Mouse (Mus musculus) myocyte (in vitro differentiated cells): Measurements from ENCODE around the gene Pparg. TPM values are rescaled to one million over a fixed set of nuclear protein-coding genes. Genes with fewer than 3 reads are reported as not detected.

Experiments used
- H3K27me3 ChIP-seq: one replicate; pipeline ENCODE4 v1.6.1; 2011; ENCODE audit not compliant: control insufficient read depth, insufficient read depth, insufficient read length
- H3K36me3 ChIP-seq: one replicate; pipeline ENCODE4 v1.6.1; 2011; ENCODE audit not compliant: control insufficient read depth, insufficient read depth
- H3K4me2 ChIP-seq: one replicate; pipeline ENCODE4 v1.6.1; 2011; ENCODE audit warnings: low read depth, control low read depth
- H3K4me3 ChIP-seq: one replicate; pipeline ENCODE4 v1.5.1; 2011; ENCODE audit warnings: mild to moderate bottlenecking, control low read depth, moderate library complexity
- H3K79me2 ChIP-seq: one replicate; pipeline ENCODE4 v1.6.1; 2011; ENCODE audit not compliant: control insufficient read depth, insufficient read depth
- H3ac ChIP-seq: one replicate; pipeline ENCODE4 v1.6.1; 2011; ENCODE audit not compliant: control insufficient read depth, insufficient read length
- CEBPB ChIP-seq: IDR thresholded peaks from 2 replicates; pipeline ENCODE4 v1.6.1; 2011; ENCODE audit warnings: mild to moderate bottlenecking, moderate library complexity; ENCODE audit not compliant: poor library complexity, insufficient read depth, severe bottlenecking
- E2F4 ChIP-seq: IDR thresholded peaks from one replicate; pipeline ENCODE4 v1.6.1; 2011; ENCODE audit warnings: mild to moderate bottlenecking, control low read depth, moderate library complexity; ENCODE audit not compliant: insufficient read depth
- MAX ChIP-seq: IDR thresholded peaks from one replicate; pipeline ENCODE4 v1.6.1; 2011; ENCODE audit warnings: low read depth, mild to moderate bottlenecking, control low read depth
- MYOD1 ChIP-seq, 3 experiments: IDR thresholded peaks; one replicate each; pipeline ENCODE4 v1.6.1; 2011; ENCODE audit warnings: control low read depth in 2 of 3, low read depth in 2 of 3, mild to moderate bottlenecking in 2 of 3, moderate library complexity in 1 of 3; ENCODE audit not compliant: insufficient read length in 2 of 3, control insufficient read depth in 1 of 3
- MYOG ChIP-seq, 3 experiments: IDR thresholded peaks; one replicate each; pipeline ENCODE4 v1.6.1; 2011; ENCODE audit warnings: control low read depth in 2 of 3, low read depth in 2 of 3, mild to moderate bottlenecking in 2 of 3; ENCODE audit not compliant: insufficient read length in 2 of 3, control insufficient read depth in 1 of 3, insufficient read depth in 1 of 3
- POLR2A ChIP-seq: IDR thresholded peaks from one replicate; pipeline ENCODE4 v1.6.1; 2011; ENCODE audit warnings: low read depth, mild to moderate bottlenecking, control low read depth, moderate library complexity; ENCODE audit not compliant: insufficient read length
- POLR2AphosphoS2 ChIP-seq: IDR thresholded peaks from one replicate; pipeline ENCODE4 v1.6.1; 2011; ENCODE audit warnings: low read depth, control low read depth; ENCODE audit not compliant: insufficient read length
- REST ChIP-seq: IDR thresholded peaks from one replicate; pipeline ENCODE4 v1.6.1; 2011; ENCODE audit warnings: mild to moderate bottlenecking, control low read depth, moderate library complexity; ENCODE audit not compliant: insufficient read depth, insufficient read length
- SRF ChIP-seq: IDR thresholded peaks from one replicate; pipeline ENCODE4 v1.6.1; 2011; ENCODE audit warnings: low read depth; ENCODE audit not compliant: control insufficient read depth, insufficient read length
- TCF12 ChIP-seq: IDR thresholded peaks from one replicate; pipeline ENCODE4 v1.6.1; 2011; ENCODE audit warnings: mild to moderate bottlenecking, control low read depth; ENCODE audit not compliant: poor library complexity, insufficient read depth, severe bottlenecking
- TCF3 ChIP-seq: IDR thresholded peaks from one replicate; pipeline ENCODE4 v1.6.1; 2011; ENCODE audit warnings: low read depth, control low read depth; ENCODE audit not compliant: insufficient read length
- USF1 ChIP-seq: IDR thresholded peaks from one replicate; pipeline ENCODE4 v1.6.1; 2011; ENCODE audit warnings: low read depth, mild to moderate bottlenecking, control low read depth, moderate library complexity
- polyA plus RNA-seq: library from polyadenylated mRNA; unstranded; fragments of >200 nt; fragmentation: generic; extraction: Trizol; gene quantifications from one replicate; pipeline ENCODE4 v1.2.1, GENCODE M21; 2012; ENCODE audit warnings: missing spikeins

The Pparg gene
- polyA plus RNA-seq, 1 experiment: 2.2 TPM

DNA sequence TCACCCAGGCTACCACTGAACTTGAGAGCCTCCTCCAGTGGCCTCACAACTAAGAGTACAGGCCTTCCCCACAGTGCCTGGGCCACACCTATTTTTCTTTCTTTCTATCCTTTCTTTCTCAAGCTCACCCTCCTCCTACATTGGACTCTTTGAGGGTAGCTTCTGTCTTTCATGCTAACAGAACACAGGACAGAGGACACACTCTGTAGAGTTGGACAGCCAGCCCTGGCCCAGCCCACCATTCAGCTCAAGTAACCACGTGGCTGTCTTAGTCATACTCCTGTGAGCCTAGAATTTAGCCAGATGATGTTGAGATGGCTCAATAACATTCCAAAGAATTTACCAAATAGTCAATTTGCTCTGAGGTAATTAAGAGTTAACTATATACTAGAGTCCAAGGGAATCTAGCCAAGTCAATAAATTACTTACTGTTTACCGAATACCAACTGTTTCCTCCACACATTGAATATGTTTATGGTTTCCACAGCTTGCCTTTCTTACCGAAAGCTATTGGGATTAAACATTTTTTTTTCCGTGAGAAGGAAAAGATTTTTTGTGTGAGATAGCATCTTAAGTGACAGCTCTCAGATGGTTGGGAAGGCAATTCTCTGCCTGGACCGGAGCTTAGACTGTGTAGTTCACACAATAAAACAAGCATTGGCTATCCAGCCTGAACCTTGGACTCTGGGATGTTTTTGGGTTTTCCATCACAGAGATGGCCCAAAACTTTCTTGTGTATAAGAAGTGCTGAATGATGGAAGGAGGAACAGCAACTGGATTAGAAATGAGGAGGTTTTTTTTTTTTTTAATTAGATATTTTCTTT, 10.9 kb upstream of the Pparg start:
- Histone ChIP-seq H3K27me3 (no peaks in the 10 kb centered on the region), H3K4me2 (no peak overlapping the region), H3K79me2 (no peaks in the 10 kb centered on the region), H3ac (no peak overlapping the region), H3K4me3 (no peak overlapping the region), H3K36me3 (no peaks in the 10 kb centered on the region)
- TF ChIP-seq TCF3 (no peak), TCF12 (no peak), MYOG (IDR thresholded peaks at IDR 0.05; ENCODE audit: control insufficient read depth in 1 of 3, insufficient read depth in 1 of 3, insufficient read length in 2 of 3, low read depth in 2 of 3) (no peak), USF1 (peak; percentile 68), POLR2A (no peak)

DNA sequence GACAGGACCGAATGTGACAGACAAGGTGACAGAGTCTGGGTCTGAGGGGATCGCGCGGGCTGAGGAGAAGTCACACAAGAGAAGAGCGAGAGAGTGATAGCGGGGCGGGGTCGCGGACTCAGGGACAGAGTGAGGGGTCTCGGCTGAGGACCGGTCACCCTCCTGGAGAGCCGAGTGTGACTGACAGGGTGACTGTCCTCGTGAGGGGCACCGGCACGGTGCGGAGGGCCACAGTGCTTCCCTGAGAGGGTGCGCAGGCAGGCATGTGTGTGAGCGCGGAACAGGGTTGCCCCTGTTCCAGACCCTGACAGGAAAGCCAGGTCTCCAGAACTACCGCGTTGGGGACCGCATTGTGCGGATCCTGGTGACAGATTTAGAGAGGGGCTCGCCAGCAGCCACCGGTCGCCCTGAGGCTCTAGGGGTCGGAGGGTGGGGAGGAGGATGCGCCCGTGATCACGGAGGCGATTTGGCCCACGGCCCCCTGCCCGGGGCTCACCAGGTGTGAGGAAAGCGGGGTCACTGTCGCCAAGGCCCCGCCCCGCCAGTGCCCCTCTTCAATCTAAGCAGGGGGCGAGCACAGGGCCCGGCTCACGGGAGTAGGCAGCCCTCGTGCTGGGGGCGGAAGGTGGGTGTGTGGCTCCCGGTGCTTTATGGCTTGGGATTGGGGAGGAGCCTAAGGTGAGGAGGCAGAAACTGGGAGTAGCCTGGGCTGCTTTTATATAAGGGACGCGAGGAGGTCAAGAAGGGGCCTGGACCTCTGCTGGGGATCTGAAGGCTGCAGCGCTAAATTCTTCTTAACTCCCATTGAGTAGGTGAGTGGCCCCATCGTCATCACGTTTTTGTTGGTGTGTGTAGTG, 1.1 kb downstream of the Pparg start:
- Histone ChIP-seq H3K79me2 (no peaks in the 10 kb centered on the region), H3K4me2 (peak overlapping the region; percentile 76), H3ac (peak overlapping the region; percentile 30), H3K27me3 (no peaks in the 10 kb centered on the region), H3K4me3 (peak overlapping the region; percentile 29), H3K36me3 (no peaks in the 10 kb centered on the region)
- TF ChIP-seq POLR2A (no peak), MAX (no peak), POLR2AphosphoS2 (no peak), TCF12 (no peak), REST (no peak), MYOD1 (IDR thresholded peaks at IDR 0.05; ENCODE audit: control insufficient read depth in 1 of 3, insufficient read length in 2 of 3, low read depth in 2 of 3) (no peak), SRF (no peak), TCF3 (no peak), MYOG (IDR thresholded peaks at IDR 0.05; ENCODE audit: control insufficient read depth in 1 of 3, insufficient read depth in 1 of 3, insufficient read length in 2 of 3, low read depth in 2 of 3) (no peak), E2F4 (no peak), CEBPB (no peak), USF1 (no peak)

DNA sequence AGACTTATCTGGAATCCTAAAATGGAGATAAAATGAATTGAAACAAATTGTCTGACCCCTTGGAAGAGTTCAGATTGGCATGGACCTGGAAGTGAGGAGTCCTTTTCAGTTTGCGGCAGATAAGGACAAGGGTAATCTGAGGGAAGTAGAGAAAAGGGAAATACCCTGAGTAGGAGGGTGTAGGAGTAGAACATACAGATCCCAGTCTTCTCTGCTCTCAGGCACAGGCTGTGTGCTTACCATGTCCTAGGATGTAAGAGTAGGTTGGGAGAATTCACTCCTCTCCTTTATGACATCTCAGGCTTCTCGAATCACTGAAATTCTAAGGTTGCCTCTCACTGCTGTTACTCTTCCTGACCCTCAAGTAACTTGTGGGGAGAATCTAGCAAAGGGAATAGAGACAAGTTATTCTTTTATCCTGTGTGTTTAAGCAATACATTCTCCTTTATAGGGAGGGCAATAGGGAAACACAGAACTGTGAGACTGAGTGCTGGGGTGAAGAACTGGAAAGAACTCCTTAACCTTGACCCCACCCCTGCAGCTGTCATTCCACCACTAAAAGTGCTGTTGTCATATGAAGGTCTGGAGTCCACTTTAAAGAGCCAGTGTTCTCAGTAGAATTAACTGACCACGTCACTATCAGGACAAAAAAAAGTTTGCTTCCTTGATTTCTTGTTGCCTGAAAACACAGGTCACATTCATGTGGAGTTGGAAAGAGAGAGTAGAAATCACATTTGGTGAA, 6.3 kb downstream of the Pparg start:
- H3K4me3 ChIP-seq: no peak overlapping the region
- peak in 1 of 3 experiments; percentile 21 for TF ChIP-seq MYOG (IDR thresholded peaks at IDR 0.05; ENCODE audit: control insufficient read depth in 1 of 3, insufficient read depth in 1 of 3, insufficient read length in 2 of 3, low read depth in 2 of 3)
- TF ChIP-seq TCF3: no peak
- TF ChIP-seq POLR2A: no peak
- peak; percentile 9 to 52 (median 25) for TF ChIP-seq MYOD1 (IDR thresholded peaks at IDR 0.05; ENCODE audit: control insufficient read depth in 1 of 3, insufficient read length in 2 of 3, low read depth in 2 of 3)
- TF ChIP-seq TCF12: no peak
- TF ChIP-seq E2F4: no peak
- no peaks in the 10 kb centered on the region for H3K27me3 ChIP-seq
- no peak overlapping the region for H3ac ChIP-seq
- no peaks in the 10 kb centered on the region for H3K79me2 ChIP-seq
- H3K36me3 ChIP-seq: no peaks in the 10 kb centered on the region
- no peak overlapping the region for H3K4me2 ChIP-seq

DNA sequence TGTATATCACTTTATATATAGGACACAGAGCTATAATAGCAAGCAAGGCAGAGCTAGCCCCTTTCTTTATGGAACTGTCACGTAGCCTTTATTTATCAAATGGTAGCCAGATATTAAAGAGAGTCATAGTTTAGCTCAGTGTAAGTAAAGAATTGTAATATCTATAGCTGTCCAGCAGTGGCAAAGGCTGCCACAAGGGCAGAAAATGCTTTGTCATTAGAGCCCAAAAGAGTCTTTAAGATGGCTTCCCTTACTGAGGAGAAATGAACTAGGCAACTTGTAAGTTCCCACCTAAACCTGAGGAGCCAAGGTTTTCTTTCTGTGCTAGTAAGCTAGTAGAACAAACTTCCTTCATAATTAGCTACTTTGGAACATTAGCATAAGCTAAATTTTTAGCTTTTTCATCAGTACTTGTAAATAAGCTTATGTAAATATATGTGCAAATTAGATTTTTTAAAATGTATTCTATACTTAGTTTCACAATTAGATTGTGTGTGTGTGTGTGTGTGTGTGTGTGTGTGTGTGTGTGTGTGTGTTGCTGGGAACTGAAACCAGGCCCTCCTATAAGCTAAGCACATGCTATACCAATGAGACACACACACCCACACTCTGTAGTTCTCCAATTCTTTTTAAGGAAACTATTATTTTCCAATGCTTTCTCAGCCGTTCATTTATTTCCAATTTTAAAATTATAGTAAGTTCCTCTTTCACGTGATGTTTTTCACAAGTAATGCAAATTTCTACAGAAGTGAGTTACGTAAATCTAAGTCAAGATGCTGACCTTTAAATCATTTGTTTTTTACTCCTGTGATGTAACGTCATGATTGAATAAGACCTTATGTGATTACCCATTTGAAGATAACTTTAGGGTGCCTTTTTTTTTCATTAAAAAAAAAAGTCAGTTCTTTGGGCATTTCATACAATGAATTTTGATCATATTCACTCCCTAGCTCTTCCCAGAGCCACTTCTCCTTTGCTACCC, 14.4 kb downstream of the Pparg start:
- Histone ChIP-seq H3K4me3 (no peak overlapping the region), H3K27me3 (no peaks in the 10 kb centered on the region), H3ac (no peak overlapping the region), H3K79me2 (no peaks in the 10 kb centered on the region), H3K4me2 (no peak overlapping the region), H3K36me3 (no peaks in the 10 kb centered on the region)
- TF ChIP-seq E2F4 (no peak), POLR2A (no peak), TCF3 (no peak), CEBPB (no peak), REST (no peak), SRF (no peak), POLR2AphosphoS2 (no peak), MYOD1 (IDR thresholded peaks at IDR 0.05; ENCODE audit: control insufficient read depth in 1 of 3, insufficient read length in 2 of 3, low read depth in 2 of 3) (no peak)
